Mouse (Mus musculus) C2C12 (cell line): ENCODE data around the gene Rpl6.
"Not testable (repeated sequence)": the region's sequence is repeated elsewhere in the genome, so short reads cannot be mapped to it uniquely, and the experiment has no call there.

ENCODE experiments used
- CEBPB ChIP-seq: IDR thresholded peaks from one replicate; pipeline ENCODE4 v1.6.1; 2011; ENCODE audit warnings: low read depth, mild to moderate bottlenecking, control low read depth, moderate library complexity
- CTCF ChIP-seq: IDR thresholded peaks from one replicate; pipeline ENCODE4 v1.5.1; 2011; ENCODE audit not compliant: control insufficient read depth, insufficient read depth, insufficient read length
- MAX ChIP-seq: IDR thresholded peaks from one replicate; pipeline ENCODE4 v1.6.1; 2011; ENCODE audit warnings: mild to moderate bottlenecking, control low read depth
- MYOD1 ChIP-seq: IDR thresholded peaks from one replicate; pipeline ENCODE4 v1.6.1; 2011; ENCODE audit warnings: low read depth; ENCODE audit not compliant: control insufficient read depth, insufficient read length
- MYOG ChIP-seq: IDR thresholded peaks from one replicate; pipeline ENCODE4 v1.6.1; 2011; ENCODE audit not compliant: control insufficient read depth, insufficient read length; ENCODE audit errors: extremely low read depth
- USF1 ChIP-seq: IDR thresholded peaks from one replicate; pipeline ENCODE4 v1.6.1; 2011; ENCODE audit warnings: low read depth, mild to moderate bottlenecking, control low read depth, moderate library complexity

GRCm38 (mm10) chr5:121224020-121224419 is 19.7 kb downstream of the Rpl6 start:
- TF ChIP-seq CTCF, USF1, MAX, CEBPB, MYOD1, MYOG: not testable (repeated sequence)
